Mouse (Mus musculus) spleen, postnatal 4 days (tissue): ENCODE data around the gene Them5.

Experiments used
- DNase-seq, 2 experiments: peaks; one replicate each; pipeline ENCODE4 v3.0.0; 2022; ENCODE audit warnings: low spot score in 2 of 2

Them5 gene

DNA sequence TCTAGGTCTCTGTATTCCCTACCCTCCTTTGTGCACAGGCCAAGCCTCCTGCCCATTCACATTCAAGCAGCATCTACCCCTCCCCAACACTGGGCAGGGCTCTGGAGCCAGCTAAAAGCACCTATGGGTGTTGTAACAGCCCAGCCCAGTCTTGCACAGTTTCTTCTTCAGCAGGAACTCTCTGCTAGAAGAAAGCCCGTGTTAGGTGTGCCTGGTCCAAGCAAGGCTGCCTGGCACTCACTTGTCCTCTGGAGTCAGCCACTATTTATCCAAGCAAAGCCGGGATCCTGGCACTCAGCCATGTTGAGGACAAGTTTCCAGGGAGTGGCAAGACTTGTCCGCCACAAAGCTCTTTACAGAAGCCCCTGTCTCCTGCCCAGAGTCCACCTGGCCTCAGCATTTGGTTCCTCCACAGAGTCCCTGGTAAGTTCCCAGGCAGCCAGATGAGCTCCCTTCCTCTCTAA is at the start of gene Them5:
Gene Them5 (plus strand): TSS at position 141 of the 464 bp plus-strand sequence.
- no peak for DNase-seq

DNA sequence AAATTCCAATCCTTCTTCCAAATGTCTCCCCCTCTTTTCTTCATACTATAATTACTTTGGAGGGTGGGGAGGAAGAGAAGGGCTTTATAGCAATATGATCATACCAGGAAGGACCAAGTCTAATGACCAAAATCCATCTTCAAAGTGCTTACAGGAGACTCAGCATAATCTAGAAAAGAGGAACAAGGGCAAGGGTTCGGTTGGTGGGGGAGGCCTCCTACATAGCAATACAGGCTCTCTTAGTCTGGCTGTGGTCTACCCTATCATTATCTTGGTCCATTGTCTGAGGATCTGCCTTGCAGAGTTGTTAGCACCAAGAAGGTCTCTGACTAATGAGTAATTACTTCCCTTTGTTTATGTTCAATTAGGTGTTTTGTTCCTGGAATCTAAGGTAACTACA is 36.4 kb upstream of the Them5 start:
- DNase-seq = no peak

- DNase-seq = no peak
These were observed 34.9 kb upstream of the Them5 start for GRCm38 (mm10) chr3:94306975-94307374.

- DNase-seq = peak; percentile 83 to 92
These were observed 32.1 kb upstream of the Them5 start, which contains the start of gene Them4 for GRCm38 (mm10) chr3:94309633-94310363. TSS of gene Them4 (plus strand) at chr3:94310089.

GRCm38 (mm10) chr3:94310491-94310890 is 31.4 kb upstream of the Them5 start:
- no peak for DNase-seq

DNA sequence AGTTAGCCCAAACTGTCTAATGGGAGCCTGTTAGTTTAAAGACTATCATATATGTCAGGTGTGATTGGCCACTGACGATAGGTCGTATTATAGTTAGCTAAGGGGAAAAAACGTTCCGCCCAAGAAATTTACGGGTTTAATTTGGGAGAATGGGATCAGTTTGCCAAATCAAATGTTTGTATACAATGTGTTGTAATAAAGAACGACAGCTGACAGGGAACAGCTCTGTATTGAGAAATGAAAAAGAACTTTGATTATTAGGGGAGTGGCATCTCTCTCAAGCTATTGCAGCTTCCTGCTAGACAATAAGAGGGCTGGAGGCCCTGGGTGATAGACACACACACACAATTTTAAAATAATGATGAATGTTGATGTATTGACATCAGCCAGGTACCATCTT is 31.0 kb upstream of the Them5 start:
- DNase-seq = no peak

DNA sequence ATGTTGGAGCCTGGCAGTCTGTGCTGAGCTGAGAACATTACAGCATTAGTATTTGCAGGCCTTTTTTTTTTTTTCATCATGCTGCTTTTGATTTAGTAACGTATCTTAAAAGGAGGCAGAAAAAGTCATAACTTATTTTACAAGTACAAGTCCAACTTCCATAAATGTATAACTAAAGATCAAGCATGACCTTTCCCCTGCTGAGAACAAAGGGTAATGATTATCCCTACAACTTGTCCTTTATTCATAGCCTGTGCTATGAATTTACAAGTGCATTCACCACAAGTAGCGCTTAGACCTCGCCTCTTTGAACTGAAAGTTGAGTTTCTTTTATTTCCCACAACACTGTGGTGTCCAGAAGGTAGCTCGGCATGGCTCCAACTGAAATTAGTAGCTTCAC is 30.5 kb upstream of the Them5 start:
- no peak for DNase-seq

DNA sequence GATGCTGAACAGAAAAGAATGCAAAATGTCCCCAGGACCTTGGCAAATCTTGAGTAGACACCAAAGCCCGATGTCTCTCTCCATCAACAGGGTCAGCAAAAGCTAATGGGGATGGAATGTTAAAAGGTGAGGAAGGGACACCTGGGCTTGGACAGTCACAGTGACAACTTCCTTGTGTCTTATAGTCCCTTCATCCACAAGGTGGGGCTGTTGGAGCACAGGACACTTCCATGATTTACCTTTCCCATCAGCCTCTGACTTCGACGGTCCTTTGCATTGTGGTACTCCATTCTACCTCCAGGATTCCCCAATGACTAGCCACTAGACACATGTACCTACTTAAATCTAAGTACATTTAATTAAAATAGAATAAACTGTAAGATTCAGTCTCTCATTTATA is 13.2 kb upstream of the Them5 start:
- no peak for DNase-seq

GRCm38 (mm10) chr3:94334442-94334841 is 7.5 kb upstream of the Them5 start:
- DNase-seq = no peak

DNA sequence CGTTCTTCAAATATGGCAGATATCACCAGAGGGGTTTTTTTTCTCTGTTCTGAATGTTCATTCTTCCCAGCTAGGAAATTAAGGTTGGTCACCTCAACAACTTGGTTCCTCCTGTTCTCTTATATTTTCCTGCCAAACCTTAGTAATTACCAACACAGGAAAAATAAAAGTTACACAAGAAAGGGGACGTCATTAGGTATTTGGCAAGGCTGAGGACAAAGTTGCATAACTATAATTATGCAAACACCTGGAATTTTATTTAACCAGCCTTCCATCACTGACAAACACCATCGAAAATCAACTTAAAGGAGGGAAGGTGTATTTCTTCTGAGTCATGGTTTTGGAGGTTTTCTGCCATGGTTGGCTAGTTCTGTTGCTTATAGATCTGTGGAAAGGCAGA is 3.4 kb upstream of the Them5 start:
- no peak for DNase-seq

DNA sequence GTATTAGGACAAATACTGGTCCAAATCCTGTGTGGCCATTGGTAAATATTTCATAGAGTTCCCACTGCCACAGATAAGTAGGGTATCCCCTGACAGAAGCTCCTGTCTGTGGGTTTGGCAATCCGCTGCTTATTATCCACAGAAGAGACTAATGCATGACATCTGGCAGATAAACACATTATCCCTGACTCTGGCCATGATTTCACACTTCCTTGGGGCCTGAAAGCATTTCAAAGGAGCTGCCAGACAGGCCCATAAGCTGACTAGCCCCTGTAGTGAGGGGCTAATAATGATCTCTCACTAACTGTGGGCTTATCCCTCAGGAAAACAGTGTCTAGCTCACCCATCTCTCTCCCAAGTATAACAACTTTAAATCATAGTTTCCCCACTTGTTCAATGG is 653 bp downstream of the Them5 start:
- no peak for DNase-seq

GRCm38 (mm10) chr3:94344182-94344581 is 2.3 kb downstream of the Them5 start:
- DNase-seq = no peak

DNA sequence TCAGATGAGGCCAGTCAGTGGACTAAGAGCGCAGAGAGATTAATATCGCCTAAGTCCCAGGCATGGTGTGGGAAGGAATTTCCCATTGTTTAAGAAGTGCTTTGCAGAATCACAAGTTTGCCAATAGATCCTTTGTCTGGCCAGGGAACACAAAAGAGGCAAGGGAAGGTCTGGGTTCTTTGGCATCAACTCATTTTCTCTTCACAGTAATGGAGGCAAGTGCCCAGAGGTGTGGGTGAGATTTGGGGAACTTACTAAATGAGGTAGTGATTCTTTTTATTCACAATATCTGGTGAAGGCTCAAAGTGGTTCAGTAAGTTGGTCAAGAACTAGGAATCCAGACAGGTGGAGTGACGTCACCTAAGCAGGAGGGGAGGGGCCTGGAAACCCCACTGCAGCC is 3.0 kb downstream of the Them5 start:
- DNase-seq = no peak

DNA sequence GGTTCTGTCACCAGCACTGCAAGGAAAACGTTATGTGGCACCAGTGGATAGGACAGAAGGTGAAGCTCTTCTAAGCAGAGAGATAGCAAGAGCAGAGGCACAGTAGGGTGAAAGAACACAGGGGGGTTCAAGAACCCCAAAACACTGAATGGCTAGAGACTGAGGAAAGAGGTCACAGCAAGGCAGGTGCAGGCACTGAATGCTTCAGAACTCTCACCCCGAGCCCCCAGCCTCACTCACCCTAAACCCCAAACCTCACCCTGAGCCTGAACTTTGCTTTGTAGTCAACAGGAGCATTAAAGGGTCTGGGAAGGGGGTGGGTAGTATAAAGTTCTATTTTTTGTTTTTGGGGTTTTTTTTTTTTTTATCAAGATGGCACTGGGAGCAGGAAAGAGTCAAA is 6.2 kb downstream of the Them5 start:
- DNase-seq = no peak

GRCm38 (mm10) chr3:94360812-94361211 is 18.9 kb downstream of the Them5 start:
- DNase-seq = no peak

- DNase-seq = no peak
These were observed 20.2 kb downstream of the Them5 start, which contains the start of gene C2cd4d for GRCm38 (mm10) chr3:94362138-94362537. TSS of gene C2cd4d (plus strand) at chr3:94362438.

- DNase-seq = no peak
These were observed 21.6 kb downstream of the Them5 start for GRCm38 (mm10) chr3:94363291-94364153.

DNA sequence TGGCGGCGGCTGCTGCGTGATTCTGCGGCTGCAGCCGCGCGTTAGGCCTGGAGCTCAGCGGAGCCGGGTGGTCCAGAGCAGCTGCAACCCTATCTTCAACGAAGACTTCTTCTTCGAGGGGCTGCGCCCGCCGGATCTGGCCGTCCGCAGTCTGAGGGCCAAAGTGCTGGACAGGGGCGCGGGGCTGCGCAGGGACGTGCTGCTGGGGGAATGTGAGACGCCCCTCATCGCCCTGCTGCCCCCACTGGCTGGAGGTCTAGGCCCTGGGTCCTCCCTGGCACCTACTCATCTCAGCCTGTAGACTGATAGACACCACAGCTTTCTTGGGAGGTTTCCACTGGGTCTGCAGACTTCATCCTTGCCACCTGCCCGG is 22.2 kb downstream of the Them5 start:
- DNase-seq = no peak

DNA sequence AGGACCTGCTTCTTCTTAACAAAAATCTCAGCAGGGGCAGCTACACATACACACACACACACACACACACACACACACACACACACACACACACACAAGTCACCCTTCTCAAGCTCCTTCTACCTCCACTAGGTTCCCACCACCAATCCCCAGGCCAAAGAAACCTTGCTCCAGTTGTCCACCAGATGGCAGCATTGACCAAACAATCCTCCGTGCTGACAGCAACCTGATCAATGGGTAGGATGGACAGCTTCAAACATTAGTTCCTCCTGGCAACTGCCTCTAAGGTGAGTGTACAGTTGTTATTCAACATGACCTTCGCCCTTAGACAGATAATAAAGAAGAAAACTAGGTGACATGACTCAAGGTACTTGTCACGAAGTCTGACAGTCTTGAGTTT is 24.9 kb downstream of the Them5 start:
- peak; percentile 61 to 83 for DNase-seq

DNA sequence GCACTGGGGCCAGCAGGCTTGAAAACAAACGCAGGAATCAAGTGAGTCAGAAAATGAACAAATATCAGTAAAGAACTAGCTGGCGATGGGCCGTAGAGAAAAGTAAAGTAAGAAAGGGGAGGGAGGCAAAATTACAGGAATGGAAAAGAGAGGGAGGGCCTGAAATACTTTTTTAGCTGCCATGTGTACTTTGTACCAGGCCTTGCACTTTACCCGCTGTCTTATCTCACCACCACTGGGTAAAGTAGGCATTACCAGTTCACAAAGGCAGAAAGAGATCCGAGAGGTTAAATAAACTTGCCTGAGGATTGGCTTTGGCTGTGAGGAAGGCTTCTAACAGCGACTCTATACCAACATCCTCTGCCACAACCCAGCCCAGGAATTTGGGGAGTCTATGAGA is 25.6 kb downstream of the Them5 start:
- DNase-seq = no peak

- no peak for DNase-seq
These were observed 26.7 kb downstream of the Them5 start for GRCm38 (mm10) chr3:94368631-94369030.

- DNase-seq = no peak
These were observed 27.8 kb downstream of the Them5 start for GRCm38 (mm10) chr3:94369709-94370108.

- no peak for DNase-seq
These were observed 29.7 kb downstream of the Them5 start for GRCm38 (mm10) chr3:94371637-94372036.
